Mouse (Mus musculus): ENCODE data around the gene Mgat5.

Mgat5 gene

DNA sequence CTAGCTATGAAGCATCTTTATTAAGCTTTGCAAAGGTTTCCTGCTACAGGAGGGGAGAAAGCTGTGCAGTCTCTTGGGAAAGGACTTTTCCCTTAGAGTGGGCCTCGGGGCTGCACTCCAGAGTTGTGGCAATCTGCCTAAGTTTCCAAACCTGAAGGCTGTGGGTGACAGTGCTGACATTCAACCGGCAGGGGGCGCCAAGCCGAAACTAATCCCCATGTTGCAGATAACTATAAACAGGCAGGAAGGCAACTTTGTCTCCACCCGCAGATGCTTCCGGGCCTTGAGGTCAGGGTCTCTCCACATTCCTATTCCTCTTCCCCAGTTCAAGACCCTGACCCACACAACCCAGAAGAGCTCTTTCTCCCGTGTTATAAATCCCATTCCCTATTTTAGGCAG, 280.0 kb downstream of the Mgat5 start:
- no peak for DNase-seq (ENCODE audit: extremely low spot score, low read depth, low spot score)

GRCm38 (mm10) chr1:127487161-127487560, 282.3 kb downstream of the Mgat5 start:
- no peak for DNase-seq (ENCODE audit: extremely low spot score, low read depth, low spot score)

- DNase-seq (ENCODE audit: extremely low spot score, low read depth, low spot score): peak; percentile 54
Measured at GRCm38 (mm10) chr1:127496737-127497543, 292.1 kb downstream of the Mgat5 start.

DNA sequence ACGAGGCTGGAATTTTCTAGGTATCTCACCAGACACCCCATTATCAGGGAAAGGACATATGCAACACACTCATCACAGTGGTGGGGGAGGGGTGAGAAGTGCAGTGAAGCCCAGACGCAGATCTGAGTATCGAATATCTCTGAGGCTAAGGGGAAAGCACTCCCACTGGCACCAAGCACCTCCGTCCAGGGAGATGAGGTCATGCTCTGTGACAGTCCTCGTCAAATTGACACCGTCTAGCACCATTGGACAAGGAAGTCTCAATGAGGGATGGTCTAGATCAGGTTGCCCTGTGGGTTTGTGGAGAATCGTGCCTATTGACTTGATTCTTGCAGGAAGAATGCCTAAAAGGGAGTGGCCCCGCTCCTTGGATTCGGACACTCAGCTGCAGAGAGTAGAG, 293.9 kb downstream of the Mgat5 start:
- DNase-seq (ENCODE audit: extremely low spot score, low read depth, low spot score): no peak

GRCm38 (mm10) chr1:127500219-127500618, 295.4 kb downstream of the Mgat5 start:
- DNase-seq (ENCODE audit: extremely low spot score, low read depth, low spot score): peak; percentile 39

DNA sequence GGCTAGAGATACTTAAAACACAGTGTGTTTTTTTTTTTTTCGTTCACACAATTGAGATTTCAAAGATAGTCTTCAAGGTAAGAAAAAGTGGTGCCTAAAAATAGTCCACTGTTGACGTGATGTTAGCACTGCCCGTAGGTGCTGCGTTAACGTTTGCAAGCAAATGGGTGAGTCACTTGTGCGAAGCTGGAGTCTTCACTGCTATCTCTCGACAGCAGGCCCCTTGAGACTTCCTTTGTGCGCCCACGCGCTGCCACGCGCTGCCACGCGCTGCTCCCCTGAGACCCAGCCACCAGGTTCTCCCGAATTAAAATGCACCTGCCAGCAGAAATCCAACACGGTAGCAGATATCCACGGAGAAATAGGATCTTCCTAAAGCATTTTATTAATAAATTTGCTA, 295.9 kb downstream of the Mgat5 start:
- DNase-seq (ENCODE audit: extremely low spot score, low read depth, low spot score): no peak

- no peak for DNase-seq (ENCODE audit: extremely low spot score, low read depth, low spot score)
Measured at GRCm38 (mm10) chr1:127507042-127507650, 302.3 kb downstream of the Mgat5 start.

GRCm38 (mm10) chr1:127508067-127508739, 303.4 kb downstream of the Mgat5 start:
- no peak for DNase-seq (ENCODE audit: extremely low spot score, low read depth, low spot score)

DNA sequence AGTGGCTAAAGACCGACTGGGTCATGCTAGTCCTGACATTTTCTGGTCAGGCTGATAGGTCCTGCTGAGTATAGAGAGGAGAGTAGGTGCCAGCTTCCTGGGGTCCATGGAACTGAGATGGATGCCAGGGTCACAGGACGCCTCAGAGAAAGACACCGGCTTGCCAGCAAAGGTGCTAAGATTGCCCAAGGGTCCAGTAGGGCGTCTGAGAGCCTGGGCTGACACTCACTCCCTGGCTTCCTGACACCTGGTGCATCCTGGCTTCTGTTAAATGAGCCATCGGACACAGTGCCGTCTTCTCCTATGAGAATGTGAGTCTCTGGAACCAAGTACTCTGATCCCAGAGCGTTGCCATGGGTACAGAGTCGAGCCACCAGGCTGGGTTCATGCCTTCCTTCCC, 304.1 kb downstream of the Mgat5 start:
- DNase-seq (ENCODE audit: extremely low spot score, low read depth, low spot score): no peak

DNA sequence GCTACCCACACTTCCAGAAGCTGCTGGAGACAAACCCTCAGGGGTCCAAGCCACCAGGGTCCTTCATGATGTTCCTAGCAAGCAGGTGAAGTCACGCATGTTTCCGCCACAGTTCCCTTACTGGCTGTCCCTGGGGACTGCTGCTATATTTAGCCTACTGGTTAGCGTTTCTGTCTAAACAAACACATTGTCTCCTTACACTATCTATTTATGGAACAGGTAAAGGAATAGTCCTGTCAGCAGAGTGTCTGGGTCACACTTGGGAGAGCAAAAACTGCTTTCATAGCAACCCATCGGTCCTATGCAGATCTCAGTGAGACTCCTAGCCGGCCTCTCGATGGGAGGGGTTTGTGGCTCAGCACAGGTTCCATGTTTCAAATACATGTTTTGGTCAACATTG, 306.5 kb downstream of the Mgat5 start:
- no peak for DNase-seq (ENCODE audit: extremely low spot score, low read depth, low spot score)

DNA sequence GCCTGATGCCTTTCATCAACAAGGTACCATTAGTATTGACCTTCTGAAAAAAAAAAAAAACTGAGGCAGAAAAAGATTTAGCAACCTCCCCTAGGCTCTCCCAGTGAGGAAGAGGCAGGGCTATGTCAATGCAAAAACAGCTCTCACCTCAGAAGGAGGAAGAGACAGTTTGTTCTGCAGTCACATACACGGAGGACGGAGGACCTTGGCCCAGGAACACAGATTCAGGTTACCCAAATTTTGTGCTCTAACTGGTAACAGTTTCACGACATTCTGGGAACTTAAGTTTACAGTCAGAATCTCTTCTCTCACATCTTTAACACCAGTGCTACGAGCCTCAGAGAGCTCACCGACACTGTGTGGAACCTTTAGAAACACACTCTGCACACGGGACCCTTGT, 307.9 kb downstream of the Mgat5 start:
- no peak for DNase-seq (ENCODE audit: extremely low spot score, low read depth, low spot score)

GRCm38 (mm10) chr1:127513140-127513539, 308.3 kb downstream of the Mgat5 start:
- no peak for DNase-seq (ENCODE audit: extremely low spot score, low read depth, low spot score)

DNA sequence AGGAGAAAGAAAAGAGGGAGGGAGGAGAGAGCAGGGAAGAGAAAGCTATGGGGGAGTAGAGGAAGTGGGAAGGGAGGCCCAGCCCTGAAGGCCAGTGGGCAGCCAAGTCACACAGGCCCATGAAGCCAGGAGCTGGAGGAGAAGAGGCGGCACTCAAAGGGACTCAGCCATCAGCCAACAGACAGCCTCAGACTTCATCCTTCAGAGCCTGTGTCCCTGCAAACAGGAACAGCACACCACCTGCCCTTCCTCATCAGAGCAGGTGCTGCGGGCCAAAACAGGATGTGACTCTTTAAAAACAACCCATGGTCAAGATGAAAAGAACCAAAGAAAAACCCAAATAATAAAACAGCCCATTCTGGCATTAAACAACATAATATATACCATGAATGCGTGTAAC, 308.8 kb downstream of the Mgat5 start:
- no peak for DNase-seq (ENCODE audit: extremely low spot score, low read depth, low spot score)

DNA sequence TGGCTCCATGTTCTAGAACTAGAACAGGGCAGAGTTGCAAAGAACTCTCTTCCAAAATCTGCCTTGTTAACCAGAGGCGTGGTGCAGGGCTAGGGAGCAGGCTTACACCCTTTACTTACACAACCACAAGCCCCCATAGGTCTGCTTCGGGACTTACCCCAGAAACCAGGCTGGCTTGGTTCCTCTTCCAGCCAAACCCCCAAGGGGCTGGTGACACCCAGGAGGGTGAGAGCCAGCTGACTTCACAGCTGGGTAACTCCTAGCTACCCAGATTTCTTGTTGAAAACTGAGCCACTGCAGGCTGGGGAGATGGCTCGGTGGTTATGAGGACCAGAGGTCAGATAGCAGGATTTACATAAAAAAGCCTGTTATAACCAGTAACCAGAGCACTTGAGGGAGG, 309.7 kb downstream of the Mgat5 start:
- no peak for DNase-seq (ENCODE audit: extremely low spot score, low read depth, low spot score)

DNA sequence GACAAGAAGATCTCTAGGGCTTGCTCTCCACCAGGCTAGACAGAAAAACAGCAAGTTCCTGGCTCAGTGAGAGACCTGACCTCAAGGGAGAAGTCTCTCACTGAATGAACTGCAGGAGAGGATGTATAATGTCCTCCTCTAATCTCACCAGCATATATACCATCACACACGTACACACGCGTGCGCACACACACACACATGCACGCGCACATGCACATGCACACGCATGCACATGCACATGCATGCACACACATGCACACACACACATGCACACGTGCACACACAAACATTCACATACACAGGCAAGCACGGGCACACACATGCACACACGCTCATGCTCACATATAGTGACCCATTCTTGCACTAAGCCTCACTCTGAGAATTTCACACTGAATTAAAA, 310.1 kb downstream of the Mgat5 start:
- no peak for DNase-seq (ENCODE audit: extremely low spot score, low read depth, low spot score)

DNA sequence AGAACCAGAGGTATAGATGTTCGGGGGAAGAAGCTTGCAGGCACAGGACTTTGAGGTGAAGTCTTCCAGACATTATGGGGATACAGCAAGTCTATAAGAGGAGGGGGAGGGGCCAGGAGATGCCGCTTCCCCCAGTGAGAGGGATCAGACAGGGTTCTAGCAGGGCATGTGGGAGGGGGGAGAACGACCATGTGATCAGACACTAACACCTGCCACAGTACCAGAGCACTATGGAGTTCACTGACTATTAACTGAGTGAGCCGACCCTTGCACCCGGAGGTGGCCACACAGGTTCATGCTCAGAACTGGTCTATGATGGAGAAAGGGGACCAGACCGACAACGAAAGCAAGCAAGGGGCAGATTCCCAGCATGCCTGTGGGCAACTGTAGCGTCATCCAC, 318.5 kb downstream of the Mgat5 start:
- DNase-seq (ENCODE audit: extremely low spot score, low read depth, low spot score): no peak

DNA sequence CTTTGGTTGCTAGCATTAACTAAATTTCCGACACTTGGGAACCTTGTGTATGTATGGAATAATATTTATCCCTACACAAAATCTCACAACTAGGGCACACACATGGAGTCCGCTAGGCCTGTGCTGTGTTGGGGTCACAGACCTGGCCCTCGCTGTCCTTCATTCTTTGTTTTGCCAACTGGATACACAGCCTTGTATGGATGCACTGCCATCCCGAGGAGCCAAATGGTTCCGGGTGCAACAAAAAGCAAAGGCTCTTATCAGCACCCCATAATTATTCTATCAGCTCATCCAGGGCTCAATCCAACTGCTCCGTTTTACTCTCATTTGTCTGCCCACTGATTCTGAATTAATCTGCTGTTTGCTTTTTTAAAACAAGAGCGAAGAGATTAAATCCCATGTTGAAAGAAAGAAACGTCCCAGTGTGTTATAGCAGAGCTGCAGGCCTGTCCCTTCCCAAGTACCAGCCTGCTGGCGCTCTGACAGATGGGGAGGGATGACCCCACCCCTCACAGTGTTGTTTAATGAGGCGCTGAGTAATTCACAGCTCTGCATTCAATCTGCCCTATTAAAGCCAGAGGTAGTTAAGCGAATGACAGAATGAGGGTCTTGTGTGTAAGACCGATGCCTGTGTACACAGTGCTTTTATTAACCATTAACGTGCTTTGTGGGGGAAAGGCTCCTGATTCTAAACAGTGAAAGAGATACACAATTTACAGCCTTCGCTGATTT, 326.2 kb downstream of the Mgat5 start:
- no peak for DNase-seq (ENCODE audit: extremely low spot score, low read depth, low spot score)

DNA sequence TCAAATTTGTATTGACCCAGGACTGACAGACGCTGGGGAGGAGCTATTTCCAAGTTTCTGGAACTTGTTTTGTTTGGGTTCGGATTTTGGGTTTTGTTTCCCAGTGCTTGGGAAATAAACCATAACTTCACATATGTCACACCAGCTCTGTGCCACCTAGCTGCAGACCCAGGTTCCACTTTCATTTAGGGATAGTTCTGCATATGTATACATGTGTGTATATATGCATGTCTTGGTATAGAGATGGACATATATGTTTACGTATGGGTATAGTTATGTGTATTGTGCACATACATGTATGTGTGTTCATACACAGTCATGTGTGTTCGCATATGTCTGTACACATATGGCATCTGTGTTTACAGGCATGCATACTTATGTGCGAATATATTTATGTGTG, 326.9 kb downstream of the Mgat5 start:
- DNase-seq (ENCODE audit: extremely low spot score, low read depth, low spot score): no peak

GRCm38 (mm10) chr1:127536448-127536847, 331.6 kb downstream of the Mgat5 start:
- DNase-seq (ENCODE audit: extremely low spot score, low read depth, low spot score): no peak

GRCm38 (mm10) chr1:127537204-127538038, 332.6 kb downstream of the Mgat5 start:
- no peak for DNase-seq (ENCODE audit: extremely low spot score, low read depth, low spot score)

Data from hindlimb bud, embryonic 11.5 days (tissue).